Mouse (Mus musculus): ENCODE data around the gene Ncln.

- no peak for TF ChIP-seq POLR2A (IDR thresholded peaks at IDR 0.05; ENCODE audit: borderline replicate concordance, low read depth, low read length)
- no peak; the same call in 1 of the 2 replicates for TF ChIP-seq CTCF (IDR thresholded peaks at IDR 0.05; ENCODE audit: low read depth, low read length)
These were observed 2.5 kb downstream of the Ncln start for GRCm38 (mm10) chr10:81493601-81494220.

Data from bone marrow macrophage, adult 2 months (primary cell).